Mouse (Mus musculus): ENCODE results near the gene Knstrn.

Knstrn gene

GRCm38 (mm10) chr2:118813981-118814836 lies at the start of gene Knstrn:
Knstrn (plus strand) TSS chr2:118814003.
- DNase-seq (ENCODE audit: low spot score in 2 of 2) = peak; percentile 91 to 93

- DNase-seq (ENCODE audit: low spot score in 2 of 2) = peak in 1 of 2 experiments; percentile 39
These were observed 49.5 kb upstream of the Knstrn start for GRCm38 (mm10) chr2:118764094-118764831.

DNA sequence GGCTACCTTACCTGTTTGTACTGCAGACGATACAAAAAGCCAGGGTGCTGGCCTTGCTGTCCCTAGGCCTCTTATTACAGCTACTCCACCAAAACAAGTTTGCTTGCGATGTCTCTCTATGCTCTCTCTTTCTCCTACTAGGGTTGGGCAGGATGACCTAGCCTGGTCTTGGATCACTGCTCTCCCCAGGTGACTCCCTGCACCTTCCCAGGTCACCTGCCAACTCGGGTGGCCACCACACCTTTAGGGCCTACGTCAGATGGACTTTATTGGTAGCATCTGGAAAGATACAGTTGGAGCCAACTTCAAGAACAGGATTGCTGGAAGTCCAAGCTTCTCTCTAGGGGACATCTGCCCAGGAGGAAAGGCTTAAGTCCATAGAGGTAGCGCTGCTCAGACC lies 48.9 kb upstream of the Knstrn start:
- DNase-seq (ENCODE audit: low spot score in 2 of 2) = no peak

GRCm38 (mm10) chr2:118766041-118767033 lies 47.5 kb upstream of the Knstrn start:
- DNase-seq (ENCODE audit: low spot score in 2 of 2) = no peak

GRCm38 (mm10) chr2:118772158-118772874 lies 41.5 kb upstream of the Knstrn start, which contains the start of gene Phgr1:
Phgr1 (plus strand) TSS chr2:118772769.
- DNase-seq (ENCODE audit: low spot score in 2 of 2) = no peak

GRCm38 (mm10) chr2:118774536-118774935 lies 39.3 kb upstream of the Knstrn start:
- DNase-seq (ENCODE audit: low spot score in 2 of 2) = no peak

DNA sequence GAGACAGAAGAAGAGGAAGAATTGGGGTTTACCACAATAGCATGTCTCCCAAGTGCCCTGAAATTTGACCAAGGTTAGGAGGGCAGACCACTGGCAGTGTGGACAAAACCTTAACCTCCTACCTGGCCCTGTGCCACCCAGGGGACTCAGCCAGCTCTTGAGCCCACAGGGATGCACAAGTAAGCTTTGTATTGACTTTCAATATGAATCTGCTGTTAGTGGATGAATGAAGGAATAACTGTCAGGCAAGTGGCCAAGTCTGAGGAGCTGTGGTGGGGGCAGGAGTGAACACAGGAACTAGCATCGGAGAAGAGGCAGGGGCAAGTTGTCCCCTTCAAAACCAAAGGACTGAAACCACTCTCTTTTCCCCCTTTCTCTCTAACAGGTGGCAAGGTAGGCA lies 38.4 kb upstream of the Knstrn start:
- no peak for DNase-seq (ENCODE audit: low spot score in 2 of 2)

DNA sequence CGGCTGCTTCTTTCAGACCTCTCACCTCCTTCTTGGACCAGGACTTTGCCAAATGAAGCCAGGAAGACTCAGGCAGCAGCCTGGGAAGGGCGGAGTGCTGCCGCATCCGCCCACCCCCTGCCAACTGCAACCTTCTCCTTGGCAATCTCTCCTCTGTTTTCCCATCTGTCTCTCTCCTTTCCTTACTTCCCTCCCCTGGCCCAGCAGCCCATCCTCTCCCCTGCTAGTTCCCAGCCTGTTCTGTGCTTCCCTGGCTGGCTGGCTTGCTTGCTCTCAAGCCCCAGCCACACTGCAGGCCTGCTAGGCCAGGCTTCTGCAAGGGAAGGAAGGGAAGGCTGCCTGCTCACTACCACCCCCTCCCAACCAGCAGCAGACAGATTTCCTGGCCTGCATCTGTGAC lies 38.0 kb upstream of the Knstrn start:
- DNase-seq (ENCODE audit: low spot score in 2 of 2) = no peak

- no peak for DNase-seq (ENCODE audit: low spot score in 2 of 2)
These were observed 37.5 kb upstream of the Knstrn start for GRCm38 (mm10) chr2:118776295-118776694.

DNA sequence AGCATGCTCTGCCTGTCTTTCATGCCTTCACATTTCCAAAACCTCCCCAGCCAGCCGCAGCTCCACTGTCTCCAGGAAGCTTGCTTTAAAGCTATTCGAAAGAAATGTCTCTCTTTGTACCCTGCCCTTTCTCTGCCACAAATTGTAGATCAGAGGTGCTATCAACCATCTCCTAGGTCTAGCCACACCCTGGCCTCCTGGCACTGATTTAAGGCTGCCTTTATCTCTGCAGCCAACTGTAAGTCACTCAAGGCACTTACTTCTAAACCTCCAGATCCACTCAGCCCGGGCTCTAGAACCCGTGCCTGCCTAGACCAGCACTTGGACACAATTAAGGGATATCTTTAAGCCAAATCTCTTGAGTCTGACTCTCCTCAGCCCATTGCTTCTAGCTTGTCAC lies 35.4 kb upstream of the Knstrn start:
- DNase-seq (ENCODE audit: low spot score in 2 of 2) = no peak

- no peak for DNase-seq (ENCODE audit: low spot score in 2 of 2)
These were observed 34.7 kb upstream of the Knstrn start for GRCm38 (mm10) chr2:118779065-118779464.

- peak; percentile 77 to 83 for DNase-seq (ENCODE audit: low spot score in 2 of 2)
These were observed 34.0 kb upstream of the Knstrn start, which contains the start of gene Disp2 for GRCm38 (mm10) chr2:118779504-118780480. Disp2 (plus strand) TSS chr2:118779719.

DNA sequence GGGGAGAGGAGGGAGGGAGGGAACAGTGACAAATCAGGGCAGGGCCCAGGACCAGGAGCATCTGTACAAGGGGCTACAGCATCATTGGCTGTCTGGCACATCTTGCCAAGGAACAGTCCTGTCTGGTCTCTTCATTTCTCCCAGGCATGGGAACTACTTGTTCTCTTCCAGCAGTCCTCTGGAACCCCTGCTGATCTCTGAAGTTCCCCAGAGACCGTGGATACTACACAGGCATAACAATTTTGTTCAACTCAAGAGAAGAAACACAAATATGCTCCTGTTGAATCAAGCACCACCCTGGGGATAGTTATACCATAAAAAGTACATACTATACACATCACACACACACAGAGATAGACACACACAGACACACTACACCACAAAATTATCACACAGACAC lies 32.7 kb upstream of the Knstrn start:
- DNase-seq (ENCODE audit: low spot score in 2 of 2) = no peak

GRCm38 (mm10) chr2:118782303-118782702 lies 31.5 kb upstream of the Knstrn start:
- no peak for DNase-seq (ENCODE audit: low spot score in 2 of 2)

GRCm38 (mm10) chr2:118783093-118783492 lies 30.7 kb upstream of the Knstrn start:
- no peak for DNase-seq (ENCODE audit: low spot score in 2 of 2)

DNA sequence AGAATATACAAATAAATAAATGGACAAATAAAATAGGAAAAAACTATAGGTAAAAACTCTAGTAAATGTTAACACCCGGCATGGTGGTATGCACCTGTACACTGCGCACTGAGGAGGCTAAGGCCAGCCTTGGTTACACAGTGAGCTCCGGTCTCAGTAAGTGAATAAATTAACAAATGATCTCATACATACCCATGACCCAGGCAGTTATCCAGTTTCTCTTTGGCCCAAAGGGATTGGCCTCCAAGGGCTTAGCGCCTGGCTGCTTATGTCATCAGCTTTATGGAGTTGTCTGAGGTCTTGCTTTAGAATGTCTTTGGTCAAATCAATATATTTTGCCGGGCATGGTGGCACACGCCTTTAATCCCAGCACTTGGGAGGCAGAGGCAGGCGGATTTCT lies 30.1 kb upstream of the Knstrn start:
- DNase-seq (ENCODE audit: low spot score in 2 of 2) = no peak

GRCm38 (mm10) chr2:118786525-118786924 lies 27.3 kb upstream of the Knstrn start:
- no peak for DNase-seq (ENCODE audit: low spot score in 2 of 2)

DNA sequence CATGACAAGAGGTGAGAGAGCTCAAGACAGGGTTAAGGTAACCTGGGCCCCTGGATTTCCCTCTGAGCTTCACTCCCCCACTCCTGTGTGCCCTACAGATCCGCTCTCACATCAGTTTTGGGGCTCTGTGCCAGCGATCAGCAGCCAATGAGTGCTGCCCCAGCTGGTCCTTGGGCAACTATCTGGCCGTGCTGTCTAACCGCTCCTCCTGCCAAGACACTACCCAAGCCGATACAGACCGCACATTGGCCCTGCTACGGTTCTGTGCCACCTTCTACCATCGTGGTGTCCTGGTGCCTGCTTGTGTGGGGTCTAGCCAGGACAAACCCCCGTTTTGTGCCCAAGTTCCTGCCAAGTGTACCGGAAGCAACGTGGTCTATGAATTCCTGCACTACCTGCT lies 24.3 kb upstream of the Knstrn start:
- no peak for DNase-seq (ENCODE audit: low spot score in 2 of 2)

- DNase-seq (ENCODE audit: low spot score in 2 of 2) = no peak
These were observed 23.6 kb upstream of the Knstrn start for GRCm38 (mm10) chr2:118790221-118790550.
